Mouse (Mus musculus) MEL (cell line): ENCODE measurements around the gene Dis3l2.

Experiments used
- CTCF ChIP-seq, 3 experiments: IDR thresholded peaks in 2 of 3; conservative IDR thresholded peaks in 1 of 3; 2 replicates each; pipeline ENCODE4 v1.5.1; 2011 to 2012; ENCODE audit warnings: low read length in 3 of 3, low read depth in 2 of 3, mild to moderate bottlenecking in 2 of 3, improper control_type of control experiment in 1 of 3, inconsistent platforms in 1 of 3, mixed read lengths in 1 of 3, moderate library complexity in 1 of 3; ENCODE audit not compliant: control insufficient read depth in 1 of 3, insufficient read depth in 1 of 3, poor library complexity in 1 of 3, severe bottlenecking in 1 of 3
- TAL1 ChIP-seq: IDR thresholded peaks from 2 replicates; pipeline ENCODE4 v1.6.1; 2012; ENCODE audit warnings: mild to moderate bottlenecking, inconsistent platforms, low read length, moderate library complexity, mixed read lengths

DNA sequence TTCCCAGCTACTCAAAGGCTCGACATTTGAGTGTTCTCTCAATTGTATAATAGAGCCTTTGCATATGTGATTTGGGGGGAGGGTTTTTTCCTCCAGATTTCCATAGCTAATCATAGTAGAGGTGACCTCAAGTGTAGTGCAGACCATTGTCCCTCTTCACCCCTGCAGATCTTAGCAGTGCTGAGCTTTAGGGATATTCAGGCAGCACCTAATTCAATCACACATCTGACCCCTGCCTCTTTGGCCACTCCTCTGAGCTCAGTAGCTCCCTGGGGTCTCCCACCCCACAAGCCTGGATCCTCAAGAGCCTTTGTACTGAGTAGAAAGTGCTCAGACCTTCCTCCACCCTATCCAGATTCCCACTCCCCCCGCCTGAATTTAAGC lies 299.6 kb downstream of the Dis3l2 start:
- TF ChIP-seq CTCF (IDR thresholded peaks at IDR 0.05 in 2 of 3, conservative IDR thresholded peaks at IDR 0.05 in 1 of 3; ENCODE audit: control insufficient read depth in 1 of 3, insufficient read depth in 1 of 3, low read depth in 2 of 3, low read length in 3 of 3, poor library complexity in 1 of 3, severe bottlenecking in 1 of 3) = no peak
- TF ChIP-seq TAL1 = no peak
